Mouse (Mus musculus): ENCODE measurements at regions not wholly inside any gene's neighbourhood (a gene's known extent, or its start where the extent isn't known, plus 50 kb on each side); places are given as distances from the start of the nearest gene placed in this dataset.
A peak's percentile ranks its signal among the peaks of the same experiment; 100 is the strongest.

DNA sequence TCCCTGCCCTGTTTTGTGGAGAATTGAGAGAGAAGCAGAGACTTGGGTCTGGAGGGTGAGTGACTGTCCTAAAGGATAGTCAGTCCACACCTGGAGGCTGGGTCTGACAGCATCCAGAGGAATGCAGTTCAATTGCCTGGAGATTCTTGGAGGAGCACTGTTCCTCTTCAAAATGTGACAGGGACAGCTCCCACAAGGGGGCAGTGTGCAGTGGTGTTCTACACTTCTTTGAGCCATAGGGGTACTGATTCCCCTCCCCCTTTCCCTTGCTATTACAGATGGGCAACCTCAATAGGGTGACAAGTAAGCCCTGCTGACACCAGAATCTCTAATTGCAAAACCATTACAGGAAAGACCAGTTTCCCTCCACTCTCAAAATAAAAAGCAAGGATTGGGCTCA lies 63.7 kb upstream of the Gm773 start:
- H3K27me3 ChIP-seq (ENCODE audit: control insufficient read depth, insufficient read depth, low read length): no peaks in the 10 kb centered on the region
- no peak overlapping the region for H3K9ac ChIP-seq (ENCODE audit: low read length)
- no peak overlapping the region for H3K4me3 ChIP-seq (ENCODE audit: low read depth, low read length)
- no peak overlapping the region for H3K27ac ChIP-seq (ENCODE audit: low read depth, low read length)
- DNase-seq (ENCODE audit: low spot score, missing footprints) (no peak), ATAC-seq (ENCODE audit: low FRiP score) (no peak)
- H3K36me3 ChIP-seq (ENCODE audit: control insufficient read depth, insufficient read depth, low read length): no peaks in the 10 kb centered on the region
- no peaks in the 10 kb centered on the region for H3K4me1 ChIP-seq (ENCODE audit: control insufficient read depth, insufficient read depth, low read length)
- no peak overlapping the region for H3K4me2 ChIP-seq
- no peaks in the 10 kb centered on the region for H3K9me3 ChIP-seq (ENCODE audit: control insufficient read depth, low read length)

- H3K27ac ChIP-seq (ENCODE audit: low read depth, low read length): no peak overlapping the region
- H3K9me3 ChIP-seq (ENCODE audit: control insufficient read depth, low read length): no peaks in the 10 kb centered on the region
- 6% methylated on average over 1 of the region's 1 CpGs for WGBS
- no peak overlapping the region for H3K4me2 ChIP-seq
- no peak overlapping the region for H3K9ac ChIP-seq (ENCODE audit: low read length)
- H3K36me3 ChIP-seq (ENCODE audit: control insufficient read depth, insufficient read depth, low read length): no peaks in the 10 kb centered on the region
- no peak for ATAC-seq (ENCODE audit: low FRiP score)
- H3K27me3 ChIP-seq (ENCODE audit: control insufficient read depth, insufficient read depth, low read length): no peaks in the 10 kb centered on the region
- peak; percentile 85 for DNase-seq (ENCODE audit: low spot score, missing footprints)
- H3K4me3 ChIP-seq (ENCODE audit: low read depth, low read length): no peak overlapping the region
- no peaks in the 10 kb centered on the region for H3K4me1 ChIP-seq (ENCODE audit: control insufficient read depth, insufficient read depth, low read length)
These were observed 61.5 kb upstream of the Gm773 start for GRCm38 (mm10) chrX:56274170-56274569.

- H3K4me1 ChIP-seq (ENCODE audit: control insufficient read depth, insufficient read depth, low read length): no peaks in the 10 kb centered on the region
- no peaks in the 10 kb centered on the region for H3K36me3 ChIP-seq (ENCODE audit: control insufficient read depth, insufficient read depth, low read length)
- H3K27me3 ChIP-seq (ENCODE audit: control insufficient read depth, insufficient read depth, low read length): no peaks in the 10 kb centered on the region
- H3K27ac ChIP-seq (ENCODE audit: low read depth, low read length): no peak overlapping the region
- H3K4me2 ChIP-seq: no peak overlapping the region
- no peak overlapping the region for H3K9ac ChIP-seq (ENCODE audit: low read length)
- no peaks in the 10 kb centered on the region for H3K9me3 ChIP-seq (ENCODE audit: control insufficient read depth, low read length)
- no peak for DNase-seq (ENCODE audit: low spot score, missing footprints)
- 86% methylated on average over 2 of the region's 2 CpGs for WGBS
- no peak overlapping the region for H3K4me3 ChIP-seq (ENCODE audit: low read depth, low read length)
- ATAC-seq (ENCODE audit: low FRiP score): no peak
These were observed 57.0 kb upstream of the Gm773 start for GRCm38 (mm10) chrX:56269706-56270105.

All from midbrain, embryonic 11.5 days (tissue).